Mouse (Mus musculus) embryonic fibroblast, embryonic 13.5 days (primary cell): Measurements from ENCODE around the gene Gpd1l.

Experiments used
- CTCF ChIP-seq: IDR thresholded peaks from 2 replicates; pipeline ENCODE4 v1.5.1; 2011; ENCODE audit warnings: mild to moderate bottlenecking, control low read depth, low read length, moderate library complexity, borderline replicate concordance; ENCODE audit not compliant: insufficient read depth
- POLR2A ChIP-seq: IDR thresholded peaks from 2 replicates; pipeline ENCODE4 v1.6.1; 2011; ENCODE audit warnings: low read depth, mild to moderate bottlenecking, control low read depth, low read length, moderate library complexity

GRCm38 (mm10) chr9:114945576-114945975 is 11.8 kb upstream of the Gpd1l start:
- TF ChIP-seq CTCF = no peak
- TF ChIP-seq POLR2A = no peak
